Mouse (Mus musculus) heart, embryonic 12.5 days (tissue): ENCODE data around the gene Whrn. TPM values are rescaled to one million over a fixed set of nuclear protein-coding genes. Genes with fewer than 3 reads are reported as not detected.

Experiments
- ATAC-seq: fragments of 200-750 bp; cut with Nextera tagmentation; 2 replicates; pipeline ENCODE4 v1.8.0; 2017; ENCODE audit warnings: moderate TSS enrichment, moderate library complexity; ENCODE audit not compliant: insufficient number of reproducible peaks, low FRiP score
- H3K27ac ChIP-seq: fragments of 300-500 bp; sonication (generic); 2 replicates; pipeline ENCODE4 v1.5.1; 2016; ENCODE audit warnings: mild to moderate bottlenecking, moderate library complexity; ENCODE audit not compliant: poor library complexity, severe bottlenecking
- H3K27me3 ChIP-seq: fragments of 300-500 bp; sonication (generic); replicated peaks from 2 replicates; pipeline ENCODE4 v1.6.1; 2016; ENCODE audit warnings: mild to moderate bottlenecking, moderate library complexity
- H3K36me3 ChIP-seq: fragments of 300-500 bp; sonication (generic); 2 replicates; pipeline ENCODE4 v1.6.1; 2016; ENCODE audit warnings: mild to moderate bottlenecking, moderate library complexity
- H3K4me1 ChIP-seq: fragments of 300-500 bp; sonication (generic); replicated peaks from 2 replicates; pipeline ENCODE4 v1.6.1; 2016; ENCODE audit warnings: mild to moderate bottlenecking
- H3K4me2 ChIP-seq: fragments of 300-500 bp; sonication (generic); 2 replicates; pipeline ENCODE4 v1.6.1; 2016; ENCODE audit warnings: mild to moderate bottlenecking, moderate library complexity
- H3K4me3 ChIP-seq: fragments of 300-500 bp; sonication (generic); 2 replicates; pipeline ENCODE4 v1.5.1; 2016; ENCODE audit warnings: mild to moderate bottlenecking
- H3K9ac ChIP-seq: fragments of 300-500 bp; sonication (generic); 2 replicates; pipeline ENCODE4 v1.6.1; 2016; ENCODE audit warnings: mild to moderate bottlenecking, moderate library complexity
- H3K9me3 ChIP-seq: fragments of 300-500 bp; sonication (generic); replicated peaks from 2 replicates; pipeline ENCODE4 v1.6.1; 2016; ENCODE audit warnings: mild to moderate bottlenecking, moderate library complexity
- WGBS: fragments of 180-500 bp; shearing (Covaris S2); methylation state at CpG from one replicate; pipeline ENCODE4 v1.1.7; 2016; 5-methylcytosine and 5-hydroxymethylcytosine counted together
- polyA plus RNA-seq: library from polyadenylated mRNA; unstranded; fragments of >200 nt; fragmentation: Nextera tagmentation; extraction: Ambion mirVana; gene quantifications from 2 replicates; pipeline ENCODE4 v1.2.1, GENCODE M21; 2016

Gene Whrn
- 4.7 and 5.1 TPM in 2 replicates for polyA plus RNA-seq

DNA sequence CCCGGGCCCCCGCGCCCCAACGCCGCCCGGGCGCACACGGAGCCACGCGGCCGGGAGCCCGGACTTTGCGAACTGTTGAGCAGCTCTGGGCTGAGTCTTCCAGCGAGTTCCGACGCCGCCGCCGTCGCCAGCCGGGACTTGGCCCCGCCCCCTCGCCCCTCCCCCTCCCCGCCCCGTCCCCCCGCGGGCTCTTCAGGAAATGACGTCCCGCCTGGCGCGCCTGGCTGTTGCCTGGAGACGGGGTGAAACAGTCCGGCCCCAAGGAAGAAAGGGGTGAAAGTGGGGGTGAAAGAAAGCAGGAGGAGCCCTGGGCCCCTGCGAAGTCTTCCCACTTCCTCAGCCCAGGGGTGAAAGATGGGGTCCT lies at the start of gene Whrn:
TSS of gene Whrn (minus strand) at position 77 of the 364 bp plus-strand sequence.
- H3K9me3 ChIP-seq: no peaks in the 10 kb centered on the region
- H3K4me2 ChIP-seq: peak within 1 kb of the TSS; percentile 90
- whole genome bisulfite sequencing: under 1% methylated on average over 24 of the region's 34 CpGs
- H3K9ac ChIP-seq: peak within 1 kb of the TSS; percentile 70
- no peaks in the 10 kb centered on the region for H3K36me3 ChIP-seq
- H3K27ac ChIP-seq: no peak within 1 kb of the TSS
- H3K4me3 ChIP-seq: peak within 1 kb of the TSS; percentile 71
- H3K4me1 ChIP-seq: peaks cover 23% of the 10 kb centered on the region
- peaks cover 44% of the 10 kb centered on the region for H3K27me3 ChIP-seq
- ATAC-seq: peak; percentile 81

GRCm38 (mm10) chr4:63545231-63545958 lies 49.6 kb upstream of the Whrn start:
- no peak for ATAC-seq
- Histone ChIP-seq H3K27ac (peak overlapping the region; percentile 88), H3K9ac (peak overlapping the region; percentile 98), H3K36me3 (peaks cover 25% of the 10 kb centered on the region), H3K27me3 (no peaks in the 10 kb centered on the region), H3K4me1 (peaks cover 47% of the 10 kb centered on the region), H3K9me3 (no peaks in the 10 kb centered on the region), H3K4me3 (peak overlapping the region; percentile 97), H3K4me2 (peak overlapping the region; percentile 76)
- WGBS: 21% methylated on average over 25 of the region's 26 CpGs

DNA sequence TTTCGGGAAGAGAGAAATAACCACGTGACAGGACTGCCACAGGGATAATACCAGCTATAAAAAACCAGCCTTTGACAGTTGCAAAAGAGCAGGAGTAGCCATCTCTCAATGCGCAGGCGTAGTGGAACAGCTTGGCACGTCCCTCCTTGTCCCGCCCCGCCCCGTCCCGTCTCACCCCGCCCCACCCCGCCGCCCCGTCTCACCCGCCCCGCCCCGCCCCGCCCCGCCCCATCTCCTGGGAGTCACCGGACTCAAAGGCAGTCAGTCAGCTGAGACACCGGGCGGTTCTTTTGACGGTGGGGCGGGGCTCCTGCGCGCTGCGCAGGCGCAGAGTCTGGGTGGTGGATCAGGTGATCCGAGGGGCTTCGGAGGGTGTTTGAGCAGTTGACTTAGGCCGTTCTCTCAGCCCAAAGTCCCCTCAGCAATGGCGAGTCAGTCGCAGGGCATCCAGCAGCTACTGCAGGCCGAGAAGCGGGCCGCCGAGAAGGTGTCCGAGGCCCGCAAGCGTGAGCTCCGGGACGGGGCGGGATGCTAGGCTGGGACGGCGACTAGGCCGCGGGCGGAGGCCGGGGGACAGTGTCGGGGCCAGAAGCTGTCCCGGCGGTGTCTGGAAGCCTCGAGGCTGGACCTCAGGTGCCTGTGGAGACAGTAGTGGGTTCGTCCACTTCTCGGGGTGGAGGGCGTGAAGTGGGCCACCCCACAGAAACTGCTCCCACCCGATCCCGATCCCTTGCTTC lies 48.9 kb upstream of the Whrn start, which contains the start of gene Atp6v1g1:
TSS of gene Atp6v1g1 (plus strand) at position 279 of the 737 bp plus-strand sequence.
- Histone ChIP-seq H3K9ac (peak within 1 kb of the TSS; percentile 98), H3K4me2 (peak within 1 kb of the TSS; percentile 76), H3K9me3 (no peaks in the 10 kb centered on the region), H3K4me1 (peaks cover 47% of the 10 kb centered on the region), H3K27me3 (no peaks in the 10 kb centered on the region), H3K36me3 (peaks cover 23% of the 10 kb centered on the region), H3K27ac (peak within 1 kb of the TSS; percentile 88), H3K4me3 (peak within 1 kb of the TSS; percentile 97)
- peak; percentile 95 for ATAC-seq
- WGBS: under 1% methylated on average over 52 of the region's 57 CpGs

- H3K9me3 ChIP-seq: no peaks in the 10 kb centered on the region
- peaks cover 15% of the 10 kb centered on the region for H3K36me3 ChIP-seq
- 62% methylated on average over 10 of the region's 10 CpGs for WGBS
- no peak overlapping the region for H3K9ac ChIP-seq
- no peaks in the 10 kb centered on the region for H3K27me3 ChIP-seq
- H3K4me1 ChIP-seq: peaks cover 47% of the 10 kb centered on the region
- H3K27ac ChIP-seq: peak overlapping the region; percentile 62
- peak overlapping the region; percentile 30 for H3K4me3 ChIP-seq
- peak; percentile 58 for ATAC-seq
- peak overlapping the region; percentile 54 for H3K4me2 ChIP-seq
These were observed 48.1 kb upstream of the Whrn start for GRCm38 (mm10) chr4:63543746-63544493.

- H3K4me1 ChIP-seq: peaks cover 40% of the 10 kb centered on the region
- 17% methylated on average over 2 of the region's 2 CpGs for WGBS
- H3K27ac ChIP-seq: peak overlapping the region; percentile 55
- no peak overlapping the region for H3K4me3 ChIP-seq
- H3K9ac ChIP-seq: no peak overlapping the region
- 0 out of 2 replicates have a peak, but pooled peaks cover 4% of the 10 kb centered on the region for H3K36me3 ChIP-seq
- H3K4me2 ChIP-seq: no peak overlapping the region
- no peaks in the 10 kb centered on the region for H3K27me3 ChIP-seq
- no peaks in the 10 kb centered on the region for H3K9me3 ChIP-seq
- no peak for ATAC-seq
These were observed 46.4 kb upstream of the Whrn start for GRCm38 (mm10) chr4:63542209-63542608.

- no peak for ATAC-seq
- H3K27ac ChIP-seq: no peak overlapping the region
- no peak overlapping the region for H3K4me3 ChIP-seq
- H3K4me1 ChIP-seq: peaks cover 10% of the 10 kb centered on the region
- no peaks in the 10 kb centered on the region for H3K36me3 ChIP-seq
- H3K27me3 ChIP-seq: peaks cover 15% of the 10 kb centered on the region; the same call in 1 of the 2 replicates
- 85% methylated on average over 4 of the region's 4 CpGs for WGBS
- no peak overlapping the region for H3K9ac ChIP-seq
- H3K4me2 ChIP-seq: no peak overlapping the region
- H3K9me3 ChIP-seq: no peaks in the 10 kb centered on the region
These were observed 41.8 kb upstream of the Whrn start for GRCm38 (mm10) chr4:63537602-63538001.

DNA sequence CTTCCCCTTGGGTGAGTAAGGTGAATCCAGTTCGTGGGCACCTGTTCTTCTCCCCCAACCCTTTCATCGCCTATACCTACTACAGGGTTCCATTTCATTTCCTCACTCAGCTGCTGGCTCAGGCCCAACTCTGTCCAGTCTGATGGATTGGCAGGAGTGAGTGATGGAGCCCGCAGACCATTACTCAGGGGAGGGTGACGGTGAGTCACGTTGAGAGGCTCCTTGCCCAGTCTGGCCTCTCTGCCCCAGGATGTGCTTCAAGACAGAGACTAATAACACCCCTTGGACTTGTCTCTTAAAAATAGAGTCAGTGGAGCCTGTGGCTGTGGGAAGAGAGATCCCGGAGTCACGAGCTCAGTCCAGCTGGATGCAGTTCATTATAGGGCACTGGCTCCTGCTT lies 34.6 kb upstream of the Whrn start:
- WGBS: 81% methylated on average over 7 of the region's 7 CpGs
- Histone ChIP-seq H3K36me3 (no peaks in the 10 kb centered on the region), H3K9me3 (no peaks in the 10 kb centered on the region), H3K27me3 (peaks cover 15% of the 10 kb centered on the region; the same call in 1 of the 2 replicates), H3K4me2 (no peak overlapping the region), H3K4me1 (no peaks in the 10 kb centered on the region), H3K9ac (no peak overlapping the region), H3K27ac (no peak overlapping the region), H3K4me3 (no peak overlapping the region)
- no peak for ATAC-seq

GRCm38 (mm10) chr4:63528946-63529345 lies 33.2 kb upstream of the Whrn start:
- H3K4me2 ChIP-seq: no peak overlapping the region
- no peaks in the 10 kb centered on the region for H3K4me1 ChIP-seq
- no peaks in the 10 kb centered on the region for H3K9me3 ChIP-seq
- no peaks in the 10 kb centered on the region for H3K36me3 ChIP-seq
- peaks cover 3% of the 10 kb centered on the region; the same call in 1 of the 2 replicates for H3K27me3 ChIP-seq
- no peak overlapping the region for H3K9ac ChIP-seq
- 63% methylated on average over 6 of the region's 6 CpGs for WGBS
- H3K27ac ChIP-seq: no peak overlapping the region
- ATAC-seq: no peak
- no peak overlapping the region for H3K4me3 ChIP-seq

DNA sequence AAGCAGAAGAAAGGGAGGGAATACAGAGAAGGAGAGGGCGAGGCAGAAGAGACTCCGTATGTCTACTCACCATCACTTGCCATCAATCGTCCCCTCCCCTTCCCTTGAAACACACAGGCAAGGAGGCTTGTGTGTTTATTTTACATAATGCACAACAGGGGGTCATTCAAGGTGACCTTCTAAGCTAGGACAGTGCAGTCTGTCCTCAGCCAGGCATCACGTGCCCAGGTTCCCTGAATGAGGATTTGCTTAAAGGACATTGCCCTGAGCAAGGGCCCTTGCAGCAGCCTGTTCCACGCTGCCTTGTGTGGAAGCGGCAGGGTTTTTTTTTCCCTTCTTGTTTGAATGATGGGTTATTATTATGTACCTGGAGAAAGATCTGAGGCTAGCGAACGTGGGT lies 29.7 kb upstream of the Whrn start:
- Histone ChIP-seq H3K27ac (no peak overlapping the region), H3K4me1 (no peaks in the 10 kb centered on the region), H3K4me2 (no peak overlapping the region), H3K9ac (no peak overlapping the region), H3K36me3 (no peaks in the 10 kb centered on the region), H3K27me3 (no peaks in the 10 kb centered on the region), H3K4me3 (no peak overlapping the region), H3K9me3 (no peaks in the 10 kb centered on the region)
- WGBS: 78% methylated on average over 8 of the region's 8 CpGs
- no peak for ATAC-seq

GRCm38 (mm10) chr4:63521813-63522419 lies 26.1 kb upstream of the Whrn start:
- Histone ChIP-seq H3K4me3 (no peak overlapping the region), H3K36me3 (no peaks in the 10 kb centered on the region), H3K4me2 (no peak overlapping the region), H3K27ac (no peak overlapping the region), H3K4me1 (no peaks in the 10 kb centered on the region), H3K9me3 (no peaks in the 10 kb centered on the region), H3K27me3 (no peaks in the 10 kb centered on the region), H3K9ac (no peak overlapping the region)
- no peak for ATAC-seq
- 68% methylated on average over 2 of the region's 2 CpGs for WGBS
